Mouse (Mus musculus) liver, postnatal 0 days (tissue): Measurements from ENCODE around the gene Brwd1. TPM values are rescaled to one million over a fixed set of nuclear protein-coding genes. Genes with fewer than 3 reads are reported as not detected.
"Not testable (repeated sequence)": the region's sequence is repeated elsewhere in the genome, so short reads cannot be mapped to it uniquely, and the experiment has no call there.

ENCODE experiments used
- ATAC-seq: fragments of 200-750 bp; cut with Nextera tagmentation; 2 replicates; pipeline ENCODE4 v1.8.0; 2017; ENCODE audit warnings: mild to moderate bottlenecking, moderate library complexity
- DNase-seq: peaks from one replicate; pipeline ENCODE4 v3.0.0-alpha.2; 2016
- H3K27ac ChIP-seq: fragments of 300-500 bp; sonication (generic); 2 replicates; pipeline ENCODE4 v1.5.1; 2014; ENCODE audit warnings: antibody characterized with exemption, moderate library complexity, mild to moderate bottlenecking, low read depth
- H3K27me3 ChIP-seq: fragments of 300-500 bp; sonication (generic); 2 replicates; pipeline ENCODE4 v1.6.1; 2014; ENCODE audit warnings: low read length, control low read depth, mixed read lengths; ENCODE audit not compliant: insufficient read depth
- H3K36me3 ChIP-seq: fragments of 300-500 bp; sonication (generic); replicated peaks from 2 replicates; pipeline ENCODE4 v1.6.1; 2014; ENCODE audit warnings: mild to moderate bottlenecking, control low read depth, low read length, moderate library complexity, mixed read lengths; ENCODE audit not compliant: insufficient read depth
- H3K4me1 ChIP-seq: fragments of 300-500 bp; sonication (generic); 2 replicates; pipeline ENCODE4 v1.6.1; 2014; ENCODE audit warnings: antibody characterized with exemption, mild to moderate bottlenecking, control low read depth; ENCODE audit not compliant: insufficient read depth
- H3K4me2 ChIP-seq: fragments of 300-500 bp; sonication (generic); 2 replicates; pipeline ENCODE4 v1.6.1; 2014; ENCODE audit warnings: low read depth, mild to moderate bottlenecking, low read length, moderate library complexity, mixed read lengths
- H3K4me3 ChIP-seq: fragments of 300-500 bp; sonication (generic); 2 replicates; pipeline ENCODE4 v1.5.1; 2014; ENCODE audit warnings: low read depth, low read length
- H3K9ac ChIP-seq: fragments of 300-500 bp; sonication (generic); replicated peaks from 2 replicates; pipeline ENCODE4 v1.6.1; 2014; ENCODE audit warnings: mild to moderate bottlenecking, moderate library complexity
- H3K9me3 ChIP-seq: fragments of 300-500 bp; sonication (generic); 2 replicates; pipeline ENCODE4 v1.6.1; 2016; ENCODE audit warnings: mild to moderate bottlenecking, control low read depth, low read length, mixed read lengths
- CTCF ChIP-seq: sonication (generic); IDR thresholded peaks from 2 replicates; pipeline ENCODE4 v1.5.1; 2016; ENCODE audit warnings: antibody characterized with exemption, low read depth
- EP300 ChIP-seq: IDR thresholded peaks from 2 replicates; pipeline ENCODE4 v1.6.1; 2016; ENCODE audit warnings: antibody characterized with exemption, low read depth, mild to moderate bottlenecking
- WGBS: fragments of 180-500 bp; shearing (Covaris S2); extraction: QIAGEN DNeasy Blood & Tissue Kit; methylation state at CpG from one replicate; pipeline ENCODE4 v1.1.7; 2014; ENCODE audit not compliant: insufficient replicate concordance; 5-methylcytosine and 5-hydroxymethylcytosine counted together
- polyA plus RNA-seq: library from polyadenylated mRNA; unstranded; fragments of >200 nt; fragmentation: Nextera tagmentation; extraction: Ambion mirVana; gene quantifications from 2 replicates; pipeline ENCODE4 v1.2.1, GENCODE M21; 2015

The Brwd1 gene
- polyA plus RNA-seq, 1 experiment from 2014 or later = 12.8 TPM

- Histone ChIP-seq H3K27ac (0 out of 2 replicates have a peak overlapping the region, but pooled peaks have one; percentile 66), H3K4me3 (no peak overlapping the region), H3K9me3 (no peaks in the 10 kb centered on the region), H3K27me3 (no peaks in the 10 kb centered on the region), H3K4me1 (peaks cover 17% of the 10 kb centered on the region), H3K4me2 (no peak overlapping the region), H3K9ac (no peak overlapping the region), H3K36me3 (peaks cover 18% of the 10 kb centered on the region)
- no peak for TF ChIP-seq EP300
- TF ChIP-seq CTCF = no peak
- 72% methylated on average over 7 of the region's 7 CpGs for WGBS
- DNase-seq (no peak), ATAC-seq (no peak)
These were observed 86.2 kb downstream of the Brwd1 start for GRCm38 (mm10) chr16:95996156-95996555.

- peak overlapping the region; percentile 13; the same call in 1 of the 2 replicates for H3K27ac ChIP-seq
- H3K4me2 ChIP-seq, DNase-seq, H3K27me3 ChIP-seq, H3K4me3 ChIP-seq, H3K36me3 ChIP-seq, ATAC-seq, H3K9me3 ChIP-seq, H3K9ac ChIP-seq: not testable (repeated sequence)
- H3K4me1 ChIP-seq = peaks cover 21% of the 10 kb centered on the region
- 51% methylated on average over 4 of the region's 4 CpGs for WGBS
These were observed 87.8 kb downstream of the Brwd1 start for GRCm38 (mm10) chr16:95994576-95994975.

GRCm38 (mm10) chr16:95992596-95992995, 89.7 kb downstream of the Brwd1 start:
- ATAC-seq (no peak), DNase-seq (no peak)
- Histone ChIP-seq H3K27me3 (no peaks in the 10 kb centered on the region), H3K4me3 (no peak overlapping the region), H3K4me2 (no peak overlapping the region), H3K9me3 (no peaks in the 10 kb centered on the region), H3K9ac (no peak overlapping the region), H3K27ac (peak overlapping the region; percentile 37; the same call in 1 of the 2 replicates), H3K36me3 (peaks cover under 1% of the 10 kb centered on the region; the same call in 1 of the 2 replicates), H3K4me1 (peaks cover 21% of the 10 kb centered on the region)
- TF ChIP-seq EP300 (no peak), CTCF (no peak)
- WGBS = 64% methylated on average over 5 of the region's 5 CpGs

- H3K27me3 ChIP-seq = no peaks in the 10 kb centered on the region
- 5% methylated on average over 10 of the region's 10 CpGs for WGBS
- H3K4me3 ChIP-seq = peak overlapping the region; percentile 75
- TF ChIP-seq CTCF (peak; percentile 32; the same call in 1 of the 2 replicates), EP300 (no peak; the same call in 1 of the 2 replicates)
- DNase-seq (no peak), ATAC-seq (no peak)
- H3K9me3 ChIP-seq = no peaks in the 10 kb centered on the region
- H3K4me2 ChIP-seq = peak overlapping the region; percentile 84
- H3K9ac ChIP-seq = peak overlapping the region; percentile 78
- H3K36me3 ChIP-seq = peaks cover 7% of the 10 kb centered on the region; the same call in 1 of the 2 replicates
- H3K27ac ChIP-seq = peak overlapping the region; percentile 49
- H3K4me1 ChIP-seq = peaks cover 21% of the 10 kb centered on the region
These were observed 91.0 kb downstream of the Brwd1 start for GRCm38 (mm10) chr16:95991122-95991900.

- H3K9ac ChIP-seq = peak within 1 kb of the TSS; percentile 78
- H3K27ac ChIP-seq = peak within 1 kb of the TSS; percentile 73
- H3K4me2 ChIP-seq = peak within 1 kb of the TSS; percentile 84
- peaks cover 18% of the 10 kb centered on the region for H3K4me1 ChIP-seq
- peak; percentile 89 for ATAC-seq
- no peaks in the 10 kb centered on the region for H3K27me3 ChIP-seq
- peak within 1 kb of the TSS; percentile 75 for H3K4me3 ChIP-seq
- TF ChIP-seq EP300 (no peak), CTCF (no peak)
- H3K36me3 ChIP-seq = peaks cover 9% of the 10 kb centered on the region; the same call in 1 of the 2 replicates
- no peaks in the 10 kb centered on the region for H3K9me3 ChIP-seq
- DNase-seq = peak; percentile 97
- WGBS = under 1% methylated on average over 57 of the region's 62 CpGs
These were observed 91.7 kb downstream of the Brwd1 start, which contains the start of gene Psmg1 for GRCm38 (mm10) chr16:95990462-95991121. Psmg1 (minus strand) TSS chr16:95990960.

- Histone ChIP-seq H3K9me3 (no peaks in the 10 kb centered on the region), H3K36me3 (peaks cover 24% of the 10 kb centered on the region), H3K4me3 (no peak overlapping the region), H3K27me3 (no peaks in the 10 kb centered on the region), H3K4me2 (no peak overlapping the region), H3K4me1 (0 out of 2 replicates have a peak, but pooled peaks cover 2% of the 10 kb centered on the region), H3K27ac (no peak overlapping the region), H3K9ac (no peak overlapping the region)
- 52% methylated on average over 5 of the region's 5 CpGs for WGBS
- DNase-seq = no peak
- TF ChIP-seq EP300 (no peak), CTCF (no peak)
- no peak for ATAC-seq
These were observed 97.4 kb downstream of the Brwd1 start for GRCm38 (mm10) chr16:95984911-95985310.
